ENCODE assay signal across 26 mouse cellular contexts in genomic region chr5:14059895-14060553, GRCm38 (mm10). TPM values are rescaled to one million over a fixed set of nuclear protein-coding genes. Genes with fewer than 3 reads are reported as not detected.
DNase-seq lines count a peak whose midpoint lies in the region; ATAC-seq and TF ChIP-seq lines count a peak whose summit lies in the region.
"Had no signal": no experiment of that assay in that cellular context is flagged by ENCODE, and none has a peak within 500 bp of the region (broad histone marks: within the 10 kb centered on the region; RNA-seq: fewer than 3 reads in every experiment).

No protein-coding gene starts in this region.

- TF ChIP-seq CTCF in forebrain, postnatal 0 days (IDR thresholded peaks at IDR 0.05; ENCODE audit: low read depth) = no peak
- TF ChIP-seq CTCF in layer of hippocampus, adult 2 months (conservative IDR thresholded peaks at IDR 0.05) = no peak

- H3K36me3 ChIP-seq in forebrain, postnatal 0 days (ENCODE audit: insufficient read depth) = no peaks in the 10 kb centered on the region
- H3K36me3 ChIP-seq in forebrain, embryonic 11.5 days (ENCODE audit: control insufficient read depth, insufficient read depth, low read length) = no peaks in the 10 kb centered on the region
- H3K36me3 ChIP-seq in midbrain, embryonic 10.5 days = no peaks in the 10 kb centered on the region
- H3K36me3 ChIP-seq: embryonic facial prominence, embryonic 12.5 days; heart, embryonic 13.5 days; limb, embryonic 13.5 days; lung, embryonic 15.5 days had no signal

- no peak overlapping the region for H3K4me2 ChIP-seq in forebrain, postnatal 0 days (ENCODE audit: low read depth)
- no peak overlapping the region for H3K4me2 ChIP-seq in forebrain, embryonic 11.5 days (ENCODE audit: low read depth, low read length, severe bottlenecking)
- H3K4me2 ChIP-seq: embryonic facial prominence, embryonic 12.5 days; heart, embryonic 13.5 days; hindbrain, embryonic 14.5 days; limb, embryonic 13.5 days; liver, embryonic 11.5 days; lung, embryonic 15.5 days; midbrain, embryonic 11.5 days had no signal

- H3K4me1 ChIP-seq in forebrain, postnatal 0 days (ENCODE audit: insufficient read depth) = no peaks in the 10 kb centered on the region
- H3K4me1 ChIP-seq in forebrain, embryonic 11.5 days (replicated peaks; ENCODE audit: control insufficient read depth, insufficient read depth, low read length) = no peaks in the 10 kb centered on the region
- H3K4me1 ChIP-seq in midbrain, embryonic 10.5 days = no peaks in the 10 kb centered on the region
- H3K4me1 ChIP-seq: embryonic facial prominence, embryonic 12.5 days; heart, embryonic 13.5 days; limb, embryonic 13.5 days; lung, embryonic 15.5 days had no signal

- peak; percentile 60 for ATAC-seq in forebrain, postnatal 0 days
- no peak for ATAC-seq in forebrain, embryonic 11.5 days (replicated peaks; ENCODE audit: low FRiP score)
- ATAC-seq: midbrain, embryonic 16.5 days had no signal

- no peaks in the 10 kb centered on the region for H3K27me3 ChIP-seq in forebrain, postnatal 0 days (ENCODE audit: insufficient read depth, low read length)
- H3K27me3 ChIP-seq in forebrain, embryonic 11.5 days (ENCODE audit: control insufficient read depth, insufficient read depth, low read length) = no peaks in the 10 kb centered on the region
- H3K27me3 ChIP-seq in midbrain, embryonic 10.5 days (ENCODE audit: low read depth, poor library complexity, severe bottlenecking) = no peaks in the 10 kb centered on the region
- H3K27me3 ChIP-seq: embryonic facial prominence, embryonic 12.5 days; heart, embryonic 13.5 days; limb, embryonic 13.5 days; lung, embryonic 15.5 days had no signal

- peak; percentile 14 for DNase-seq in forebrain, postnatal 0 days
- DNase-seq in forebrain, embryonic 11.5 days (ENCODE audit: low spot score) = no peak
- peak in 1 of 2 experiments; percentile 9 for DNase-seq in layer of hippocampus, adult 2 months (ENCODE audit: low spot score in 2 of 2)
- DNase-seq in layer of hippocampus, postnatal 25 days (ENCODE audit: extremely low spot score in 1 of 2, low spot score in 1 of 2) = no peak
- DNase-seq in fat pad, adult 2 months (ENCODE audit: extremely low read depth, low read depth, low spot score) = peak; percentile 55
- DNase-seq in layer of hippocampus, postnatal 36 days = peak; percentile 8 to 21
- no peak for DNase-seq in midbrain, embryonic 10.5 days (ENCODE audit: low spot score)
- DNase-seq: adrenal gland, adult 8-10 months; B cell, adult 2 months; cerebellum, adult 8-10 months; embryo, embryonic 11 days; heart, postnatal 10 days; kidney, adult 18-20 months; kidney, postnatal 36 days; right cerebral cortex, postnatal 25 days; thymus, postnatal 25 days had no signal

- no peaks in the 10 kb centered on the region for H3K9me3 ChIP-seq in forebrain, postnatal 0 days (ENCODE audit: low read length)
- no peaks in the 10 kb centered on the region for H3K9me3 ChIP-seq in forebrain, embryonic 11.5 days (ENCODE audit: control insufficient read depth, low read length)
- H3K9me3 ChIP-seq in midbrain, embryonic 10.5 days (replicated peaks) = no peaks in the 10 kb centered on the region
- H3K9me3 ChIP-seq: embryonic facial prominence, embryonic 12.5 days; heart, embryonic 13.5 days; limb, embryonic 13.5 days; lung, embryonic 15.5 days had no signal

- no peak overlapping the region for H3K4me3 ChIP-seq in forebrain, postnatal 0 days (ENCODE audit: low read depth, low read length)
- H3K4me3 ChIP-seq in forebrain, embryonic 11.5 days (ENCODE audit: low read depth, low read length) = no peak overlapping the region
- no peak overlapping the region for H3K4me3 ChIP-seq in layer of hippocampus, adult 2 months
- no peak overlapping the region for H3K4me3 ChIP-seq in midbrain, embryonic 10.5 days
- H3K4me3 ChIP-seq: embryonic facial prominence, embryonic 12.5 days; heart, embryonic 13.5 days; limb, embryonic 13.5 days; lung, embryonic 15.5 days had no signal

- no peak overlapping the region for H3K9ac ChIP-seq in forebrain, postnatal 0 days
- no peak overlapping the region for H3K9ac ChIP-seq in forebrain, embryonic 11.5 days (ENCODE audit: low read length)
- H3K9ac ChIP-seq: embryonic facial prominence, embryonic 12.5 days; heart, embryonic 13.5 days; hindbrain, embryonic 14.5 days; limb, embryonic 13.5 days; lung, embryonic 15.5 days had no signal

- H3K27ac ChIP-seq in forebrain, postnatal 0 days (ENCODE audit: low read depth, low read length) = no peak overlapping the region
- no peak overlapping the region for H3K27ac ChIP-seq in forebrain, embryonic 11.5 days (ENCODE audit: low read depth, low read length)
- peak overlapping the region; percentile 43; the same call in 1 of the 2 replicates for H3K27ac ChIP-seq in layer of hippocampus, adult 2 months
- H3K27ac ChIP-seq in midbrain, embryonic 10.5 days (replicated peaks) = no peak overlapping the region
- H3K27ac ChIP-seq: embryonic facial prominence, embryonic 12.5 days; heart, embryonic 13.5 days; hindbrain, embryonic 14.5 days; limb, embryonic 13.5 days; lung, embryonic 15.5 days had no signal

- WGBS in forebrain, postnatal 0 days = 47% methylated on average over 4 of the region's 4 CpGs
- WGBS in forebrain, embryonic 11.5 days = 84% methylated on average over 4 of the region's 4 CpGs
- WGBS in midbrain, embryonic 10.5 days = 88% methylated on average over 4 of the region's 4 CpGs

RNA-seq across cellular contexts. Expression of gene Sema3e, which starts 34.9 kb away (rescaled TPM):
- 3.9 and 4.6 TPM in 2 replicates for total RNA-seq in forebrain, postnatal 0 days (2014; rRNA removed)
- polyA plus RNA-seq in forebrain, postnatal 0 days (2015; fragmentation: Nextera tagmentation; extraction: Ambion mirVana) = 2.3 and 3.9 TPM in 2 replicates
- 1.1 and 1.4 TPM in 2 replicates for polyA plus RNA-seq in forebrain, embryonic 11.5 days (2014; fragmentation: Nextera tagmentation; extraction: Ambion mirVana)
- total RNA-seq in layer of hippocampus, adult 2 months (2021) = 10 to 100 TPM; 40.9 to 44.2 TPM
- 10 to 100 TPM; 44.4 to 46.5 TPM for total RNA-seq in layer of hippocampus, postnatal 25 days (2021)
- total RNA-seq in layer of hippocampus, postnatal 36 days (2021) = 10 to 100 TPM; 44.6 to 48.6 TPM
- polyA plus RNA-seq in midbrain, embryonic 10.5 days (2016; fragmentation: Nextera tagmentation; extraction: Ambion mirVana) = 1.7 and 1.8 TPM in 2 replicates
- total RNA-seq: megakaryocyte progenitor cell, adult 5-6 weeks; neutrophil, adult 5-6 weeks had no signal

Comparison
In these comparisons a context has a peak if more than half of its experiments do, and no peak if none do; other contexts are left out.
1. DNase-seq: peak in forebrain, postnatal 0 days (single experiment), fat pad, adult 2 months (single experiment) and layer of hippocampus, postnatal 36 days (2 of 2); none in forebrain, embryonic 11.5 days (single experiment), layer of hippocampus, postnatal 25 days (0 of 2) and midbrain, embryonic 10.5 days (single experiment).